Mouse (Mus musculus) embryonic stem cell, embryonic (primary cell): ENCODE measurements around the gene Golga4.

Source experiments
- CTCF ChIA-PET, 4 experiments: fragments of 300-600 bp in 2 of 4; fragments of 350-600 bp in 2 of 4; sonication (Branson Sonifier 250); formaldehyde crosslinking; loops; one replicate each; lab custom pipeline; 2022; ENCODE audit warnings: inconsistent platforms in 2 of 4; lab: Charles Lee
- POLR2A ChIA-PET, 4 experiments: fragments of 300-600 bp in 2 of 4; fragments of 350-600 bp in 2 of 4; sonication (Branson Sonifier 250); formaldehyde crosslinking; loops; one replicate each; lab custom pipeline; 2022; ENCODE audit warnings: antibody characterized with exemption in 4 of 4, inconsistent platforms in 1 of 4; lab: Charles Lee

Gene Golga4

GRCm38 (mm10) chr9:118611111-118611541, 105.1 kb downstream of the Golga4 start:
- ChIA-PET POLR2A (interaction anchor here in 1 of 4 experiments (1.0 to 1.6 kb wide), 3 partner anchors 8 to 83 kb away, joined by 3 to 9 read pairs (median 3); no protein-coding TSS in a partner anchor), CTCF (interaction anchor here in 3 of 4 experiments (0.6 to 1.7 kb wide), 7 partner anchors 53 to 581 kb away, joined by 3 to 5 read pairs (median 3); no protein-coding TSS in a partner anchor)

GRCm38 (mm10) chr9:118611958-118612581, 106.0 kb downstream of the Golga4 start:
- POLR2A ChIA-PET, result interaction anchor here in 2 of 4 experiments (0.5 to 1.6 kb wide), 6 partner anchors 9 to 354 kb away, joined by 3 to 9 read pairs (median 3); no protein-coding TSS in a partner anchor
- CTCF ChIA-PET, result interaction anchor here in 2 of 4 experiments (0.8 to 1.7 kb wide), 4 partner anchors 258 to 295 kb away, joined by 3 to 5 read pairs (median 4); no protein-coding TSS in a partner anchor

- CTCF ChIA-PET, result no interaction called here
- POLR2A ChIA-PET, result no interaction called here
These were observed 111.2 kb downstream of the Golga4 start for GRCm38 (mm10) chr9:118617237-118617636.

GRCm38 (mm10) chr9:118618732-118619250, 112.7 kb downstream of the Golga4 start:
- POLR2A ChIA-PET, result no interaction called here
- CTCF ChIA-PET, result no interaction called here

- CTCF ChIA-PET, result interaction anchor here in 1 of 4 experiments (0.8 kb wide), 1 partner anchor 261 kb away, joined by 4 read pairs; no protein-coding TSS in a partner anchor
- POLR2A ChIA-PET, result interaction anchor here in 1 of 4 experiments (1.1 kb wide), 1 partner anchor 9 kb away, joined by 3 read pairs; no protein-coding TSS in a partner anchor
These were observed 114.7 kb downstream of the Golga4 start for GRCm38 (mm10) chr9:118620807-118621206.

GRCm38 (mm10) chr9:118621691-118622090, 115.6 kb downstream of the Golga4 start:
- POLR2A ChIA-PET, result interaction anchor here in 2 of 4 experiments (0.6 to 1.1 kb wide), 3 partner anchors 10 to 334 kb away, joined by 3 to 4 read pairs (median 3); no protein-coding TSS in a partner anchor
- CTCF ChIA-PET, result interaction anchor here in 1 of 4 experiments (0.8 kb wide), 1 partner anchor 260 kb away, joined by 4 read pairs; no protein-coding TSS in a partner anchor

- ChIA-PET POLR2A (interaction anchor here in 1 of 4 experiments (0.8 to 1.0 kb wide), 3 partner anchors 15 to 209 kb away, joined by 3 to 4 read pairs (median 3); no protein-coding TSS in a partner anchor), CTCF (no interaction called here)
These were observed 116.5 kb downstream of the Golga4 start for GRCm38 (mm10) chr9:118622376-118623166.

- POLR2A ChIA-PET, result interaction anchor here in 1 of 4 experiments (1.0 to 1.4 kb wide), 2 partner anchors 12 to 209 kb away, joined by 3 read pairs; no protein-coding TSS in a partner anchor
- CTCF ChIA-PET, result no interaction called here
These were observed 117.4 kb downstream of the Golga4 start for GRCm38 (mm10) chr9:118623483-118623882.

GRCm38 (mm10) chr9:118624146-118624545, 118.1 kb downstream of the Golga4 start:
- CTCF ChIA-PET, result interaction anchor here in 1 of 4 experiments (0.6 kb wide), 1 partner anchor 79 kb away, joined by 3 read pairs; no protein-coding TSS in a partner anchor
- POLR2A ChIA-PET, result interaction anchor here in 1 of 4 experiments (1.4 kb wide), 1 partner anchor 11 kb away, joined by 3 read pairs; no protein-coding TSS in a partner anchor

- ChIA-PET CTCF (no interaction called here), POLR2A (no interaction called here)
These were observed 123.8 kb downstream of the Golga4 start for GRCm38 (mm10) chr9:118629763-118630379.
